Mouse (Mus musculus) heart, postnatal 10 days (tissue): ENCODE data around the gene Icam2. TPM values are rescaled to one million over a fixed set of nuclear protein-coding genes. Genes with fewer than 3 reads are reported as not detected.
A peak's percentile ranks its signal among the peaks of the same experiment; 100 is the strongest.

Experiments used
- DNase-seq, 2 experiments: peaks; one replicate each; pipeline ENCODE4 v3.0.0; 2021
- intact Hi-C: fragments of 180-260 bp; cut with DNase I; formaldehyde crosslinking; loops from one replicate; pipeline ENCODE4 v1.15.1; 2025
- total RNA-seq, 2 experiments: library from RNA; stranded (reverse); gene quantifications; 2 replicates each; pipeline ENCODE4 v1.2.3; 2021

Icam2 gene
- total RNA-seq, 2 experiments from 2014 or later: 57.1 to 67.0 TPM

DNA sequence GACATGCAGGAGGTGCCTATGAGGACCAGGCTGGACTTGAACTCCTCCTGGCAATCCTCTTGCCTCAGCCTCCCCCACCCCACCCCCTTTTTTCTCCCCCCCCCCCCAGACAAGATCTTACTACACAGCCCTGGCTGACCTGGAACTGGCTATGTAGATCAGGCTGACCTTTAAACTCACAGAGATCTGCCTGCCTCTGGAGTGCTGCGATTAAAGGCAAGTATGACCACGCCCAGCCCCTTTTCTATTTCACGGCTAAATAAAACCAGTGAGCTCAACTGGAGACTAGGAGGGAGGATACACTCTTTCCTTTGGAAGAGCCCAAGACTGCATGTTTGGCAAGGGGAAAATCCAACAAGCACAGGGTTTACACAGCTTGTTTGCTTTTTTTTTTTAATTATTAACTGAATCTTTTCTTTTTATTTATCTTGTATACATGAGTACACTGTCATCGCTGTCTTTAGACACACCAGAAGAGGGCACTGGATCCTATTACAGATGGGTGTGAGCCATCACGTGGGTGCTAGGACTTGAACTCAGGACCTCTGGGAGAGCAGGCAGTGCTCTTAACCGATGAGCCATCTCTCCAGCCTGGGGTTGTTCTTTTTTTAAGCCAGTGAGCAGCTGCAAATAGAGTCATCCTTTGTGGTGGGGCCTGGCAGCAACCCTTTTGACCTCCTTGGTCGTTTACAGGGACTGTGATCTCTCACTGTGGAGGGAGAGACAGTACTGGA is 4.9 kb upstream of the Icam2 start:
- DNase-seq: no peak
- intact Hi-C loops: loop anchor here (1.0 kb wide), 2 partner anchors 63 to 90 kb away; no protein-coding TSS in a partner anchor

- DNase-seq: peak; percentile 85
Measured at GRCm38 (mm10) chr11:106391546-106392188, 3.8 kb upstream of the Icam2 start.

GRCm38 (mm10) chr11:106390757-106391156 is 2.9 kb upstream of the Icam2 start:
- intact Hi-C loops: no loop called here
- DNase-seq: no peak

More at GRCm38 (mm10) chr11:106391546-106392188, 3.8 kb upstream of the Icam2 start:
- intact Hi-C loops: loop anchor here (1.0 kb wide), 2 partner anchors 62 to 89 kb away; no protein-coding TSS in a partner anchor

DNA sequence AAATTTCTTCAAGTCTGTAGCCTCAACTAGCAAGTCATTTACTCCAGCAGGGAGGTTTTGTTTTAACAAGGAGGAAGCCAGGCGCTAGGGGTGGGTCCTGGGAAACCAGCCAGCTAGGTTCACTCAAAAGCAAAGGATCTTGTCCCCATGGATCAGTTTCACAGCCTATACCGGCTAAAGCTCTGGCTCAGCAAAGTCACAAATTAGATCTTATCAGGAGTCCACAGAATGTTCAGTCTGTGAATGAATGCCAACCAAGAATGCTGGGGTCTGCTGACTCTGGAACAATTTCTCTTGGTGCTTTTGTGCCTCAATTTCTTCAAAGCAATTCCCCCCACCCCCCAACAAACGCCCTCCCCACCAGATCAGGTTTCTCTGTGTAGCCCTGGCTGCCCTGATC is 1.7 kb upstream of the Icam2 start:
- intact Hi-C loops: no loop called here
- DNase-seq: no peak

DNA sequence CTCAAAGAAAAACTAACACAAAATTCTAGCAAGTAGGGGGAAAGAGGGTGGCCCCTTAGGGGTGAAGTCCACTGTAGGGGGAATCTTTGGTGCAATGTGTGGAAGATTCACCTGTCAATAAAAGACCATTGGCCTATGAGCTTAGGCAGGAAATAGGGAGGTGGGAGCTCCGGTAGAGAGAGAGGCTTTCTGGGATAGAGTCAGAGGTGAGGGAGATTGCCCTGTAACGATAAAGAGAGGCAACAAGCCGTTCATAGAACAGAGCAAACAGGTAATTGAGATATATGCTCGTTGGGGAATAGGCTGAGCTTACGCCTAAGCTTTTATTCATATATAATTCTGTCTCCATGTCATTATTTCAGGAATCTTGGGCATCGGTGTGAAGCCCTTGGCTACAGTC is 855 bp downstream of the Icam2 start:
- intact Hi-C loops: no loop called here
- DNase-seq: no peak

GRCm38 (mm10) chr11:106386409-106386808 is 1.5 kb downstream of the Icam2 start:
- intact Hi-C loops: no loop called here
- DNase-seq: no peak

DNA sequence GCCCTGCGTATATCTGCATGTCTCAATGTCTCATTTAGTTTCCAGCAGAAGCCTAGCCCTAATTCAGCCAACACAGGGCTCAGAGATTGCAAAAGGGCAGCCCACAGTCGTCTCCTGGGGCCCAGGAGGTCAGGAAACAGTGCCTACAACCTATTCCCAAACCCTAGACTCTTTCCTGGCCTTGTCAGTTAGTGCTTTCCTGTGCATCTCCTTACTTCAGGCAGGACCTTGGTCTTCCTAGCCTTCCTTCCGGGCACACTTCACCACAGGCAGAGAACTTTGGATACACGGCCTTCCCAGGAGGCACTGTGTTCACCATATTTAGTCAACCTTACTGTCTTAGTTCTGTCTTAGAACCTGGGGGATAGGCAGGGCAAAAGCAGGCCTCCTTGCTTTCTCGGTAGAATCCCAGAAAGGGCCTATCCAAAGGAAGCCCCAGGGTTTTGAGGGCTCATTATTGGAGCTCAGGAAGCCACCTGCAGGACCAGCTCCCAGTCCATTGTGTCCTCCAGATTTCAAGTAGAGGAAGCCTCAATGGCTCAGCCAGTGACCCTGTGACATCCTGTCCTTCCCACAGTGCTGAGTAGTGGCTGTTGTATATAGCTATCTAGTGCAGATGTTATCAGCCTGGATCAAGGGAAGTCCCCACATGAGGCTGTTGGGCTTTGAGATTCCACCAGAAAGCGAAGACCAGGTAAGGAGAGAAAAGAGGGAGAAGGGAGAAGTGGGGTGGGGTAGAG is 4.7 kb downstream of the Icam2 start:
- intact Hi-C loops: no loop called here
- DNase-seq: no peak

- peak; percentile 54 to 69 for DNase-seq
- intact Hi-C loops: no loop called here
Measured at GRCm38 (mm10) chr11:106382424-106382823, 5.5 kb downstream of the Icam2 start.

- intact Hi-C loops: no loop called here
- DNase-seq: peak in 1 of 2 experiments; percentile 57
Measured at GRCm38 (mm10) chr11:106381883-106382282, 6.0 kb downstream of the Icam2 start.

DNA sequence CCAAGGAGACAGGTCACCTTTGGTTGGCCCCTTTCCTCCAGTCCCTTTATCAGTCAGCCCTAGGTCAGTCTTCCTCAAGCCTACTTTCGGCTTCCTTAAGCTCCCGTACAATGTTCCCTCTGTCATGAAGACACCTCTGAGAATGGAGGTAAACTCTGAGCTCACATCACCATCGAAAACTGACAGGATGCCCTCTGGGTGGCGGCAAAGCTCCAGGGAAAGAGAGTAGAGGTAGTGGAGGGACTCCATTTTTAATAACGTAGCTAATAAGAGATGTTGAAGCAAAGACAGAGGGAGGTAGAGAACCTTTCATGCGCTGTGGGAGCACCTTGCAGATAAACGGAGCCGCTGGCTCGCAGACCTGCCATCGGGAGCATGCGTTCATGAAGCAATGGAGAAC is 6.9 kb downstream of the Icam2 start:
- intact Hi-C loops: no loop called here
- DNase-seq: no peak

DNA sequence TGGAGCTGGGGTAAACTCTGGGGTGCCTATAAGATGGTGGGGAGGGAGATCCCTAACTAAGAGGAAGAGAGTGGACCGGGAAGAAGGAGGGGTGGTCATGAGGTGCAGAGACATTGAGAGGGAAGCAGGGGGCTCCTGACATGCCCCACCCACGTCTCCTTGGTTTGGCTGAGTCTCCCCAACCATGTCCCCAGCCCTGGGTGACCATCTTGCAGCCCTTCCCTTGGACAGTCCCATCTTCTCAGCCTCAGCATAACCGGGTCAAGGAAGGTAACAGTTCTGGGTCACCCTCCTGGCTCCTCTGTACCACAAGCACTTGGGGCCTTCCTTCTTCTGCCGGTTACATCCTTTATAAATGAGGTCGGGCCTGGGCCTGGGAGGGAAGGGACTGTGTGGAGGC is 12.9 kb downstream of the Icam2 start:
- no peak for DNase-seq
- intact Hi-C loops: no loop called here

DNA sequence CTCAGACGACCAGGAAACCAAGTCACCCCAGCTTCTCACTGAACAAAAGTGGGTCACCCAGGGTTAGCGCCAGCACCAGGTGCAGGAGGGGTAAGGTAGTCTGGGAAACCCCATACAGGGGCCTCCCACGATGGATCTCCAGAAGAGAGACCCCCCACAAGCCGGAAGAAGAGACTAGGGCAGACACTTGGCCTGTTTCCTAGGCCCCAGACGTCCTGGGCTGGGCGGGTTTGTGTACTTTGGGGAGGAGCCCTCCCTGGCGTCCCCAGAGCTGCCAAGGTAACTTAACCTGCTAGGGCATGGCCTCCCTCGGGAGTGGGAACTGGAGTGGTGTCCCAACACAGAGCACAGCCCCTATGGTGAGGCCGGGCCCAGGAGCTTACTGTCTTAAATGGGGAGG is 13.3 kb downstream of the Icam2 start:
- DNase-seq: no peak
- intact Hi-C loops: no loop called here

GRCm38 (mm10) chr11:106373998-106374397 is 13.9 kb downstream of the Icam2 start:
- intact Hi-C loops: no loop called here
- no peak for DNase-seq

- DNase-seq: peak; percentile 88 to 95
- intact Hi-C loops: loop anchor here (1.0 kb wide), 1 partner anchor 64 kb away; no protein-coding TSS in a partner anchor
Measured at GRCm38 (mm10) chr11:106366316-106366715, 21.6 kb downstream of the Icam2 start.

DNA sequence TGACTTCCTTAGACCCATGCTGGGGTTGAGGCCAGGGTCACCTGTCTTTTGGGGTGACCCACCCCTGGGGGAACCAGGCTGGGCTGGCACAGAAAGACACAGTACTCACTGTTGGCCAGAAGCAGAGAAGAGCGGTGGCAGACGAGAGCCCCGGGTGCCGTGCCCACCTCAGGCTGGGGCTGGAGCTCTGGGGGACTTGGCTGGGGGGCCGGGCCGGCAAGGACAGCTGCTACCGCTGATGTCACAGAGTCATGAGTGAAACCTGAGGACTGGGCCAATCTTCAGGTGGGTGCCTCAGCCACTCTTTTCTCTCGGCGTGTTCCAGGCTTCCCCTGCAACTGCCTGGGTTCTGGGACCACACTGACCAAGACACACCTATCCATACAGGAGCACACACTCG is 22.5 kb downstream of the Icam2 start, which contains the start of gene Prr29:
Gene Prr29 (plus strand): TSS at position 107 of the 400 bp plus-strand sequence.
- DNase-seq: no peak
- intact Hi-C loops: loop anchor here (2.0 kb wide), 1 partner anchor 39 kb away; no protein-coding TSS in a partner anchor

DNA sequence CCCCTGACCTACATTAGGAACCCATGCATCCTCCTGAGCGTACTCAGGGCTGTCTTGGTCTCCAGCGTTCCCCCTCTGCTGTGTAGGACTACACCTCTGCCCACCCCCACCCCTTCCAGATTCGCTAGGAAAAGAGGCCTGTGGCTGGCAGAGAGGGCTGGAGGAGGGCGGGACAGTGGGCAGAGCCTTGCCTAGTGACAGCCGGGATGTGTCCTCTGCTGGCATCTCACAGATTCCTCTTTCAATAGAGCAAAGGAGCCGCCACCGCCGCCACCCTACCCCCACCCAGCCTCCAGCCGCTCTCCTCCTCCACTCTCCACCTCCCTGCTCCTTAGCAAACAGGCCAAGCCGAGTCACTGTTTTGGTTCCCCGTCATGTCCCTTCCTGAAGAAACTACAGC is 23.2 kb downstream of the Icam2 start:
- peak; percentile 58 to 59 for DNase-seq
- intact Hi-C loops: loop anchor here (2.0 kb wide), 1 partner anchor 38 kb away; no protein-coding TSS in a partner anchor

DNA sequence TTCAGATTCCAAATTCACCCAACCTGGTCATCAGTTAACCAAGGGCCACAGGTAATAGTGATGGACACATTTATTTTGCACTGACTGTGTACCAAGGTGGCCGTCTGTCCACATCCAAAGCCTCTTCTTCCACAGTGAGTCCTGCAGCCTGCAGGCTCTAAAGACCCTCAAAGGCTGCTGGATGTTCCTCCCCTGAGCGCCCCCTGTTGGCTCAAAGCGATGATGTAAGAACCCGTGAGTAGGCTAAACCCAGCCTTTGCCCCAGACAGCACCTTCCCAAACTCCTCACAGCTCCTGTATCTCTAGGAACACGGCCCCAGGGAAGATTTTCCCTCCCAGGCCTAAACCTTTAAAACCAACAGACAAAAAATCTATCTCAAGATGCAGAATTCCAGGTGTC is 28.5 kb downstream of the Icam2 start:
- no peak for DNase-seq
- intact Hi-C loops: no loop called here

DNA sequence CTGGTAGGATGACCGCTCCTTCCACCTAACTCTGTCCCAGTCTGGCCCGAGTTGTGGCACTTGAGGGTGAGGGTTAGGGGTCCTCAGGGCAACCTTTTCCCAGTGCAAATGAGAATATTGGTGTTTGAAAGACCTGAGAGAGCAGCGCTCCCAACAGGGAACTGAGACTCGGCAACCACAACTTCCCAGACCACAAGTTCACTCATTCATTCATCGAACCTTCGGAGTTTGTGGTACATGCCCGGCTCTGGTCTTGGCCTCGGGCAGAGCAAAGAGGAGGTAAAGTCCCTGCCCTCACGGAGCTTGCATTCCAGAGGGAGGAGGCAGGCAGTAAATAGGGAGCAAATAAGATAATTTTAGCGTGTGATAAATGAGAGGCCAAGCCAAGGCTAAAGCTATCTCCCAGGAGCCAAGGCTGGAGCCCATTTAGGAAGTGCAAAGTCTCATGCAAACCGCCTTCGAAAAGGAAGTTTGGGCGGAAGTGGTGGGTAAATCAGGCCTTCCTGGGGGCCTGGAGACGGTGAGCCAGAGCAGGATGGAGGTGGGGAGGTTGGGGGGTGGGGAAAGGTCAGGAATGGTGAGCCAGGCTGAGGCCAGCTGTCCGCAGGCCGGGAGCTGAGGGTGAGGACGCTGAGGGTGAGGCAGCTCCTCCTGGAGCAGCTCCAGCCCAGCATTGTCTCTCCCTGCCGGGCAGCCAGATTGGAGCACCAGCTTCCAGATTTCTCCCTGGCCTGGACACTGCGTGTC is 32.3 kb downstream of the Icam2 start:
- intact Hi-C loops: no loop called here

DNA sequence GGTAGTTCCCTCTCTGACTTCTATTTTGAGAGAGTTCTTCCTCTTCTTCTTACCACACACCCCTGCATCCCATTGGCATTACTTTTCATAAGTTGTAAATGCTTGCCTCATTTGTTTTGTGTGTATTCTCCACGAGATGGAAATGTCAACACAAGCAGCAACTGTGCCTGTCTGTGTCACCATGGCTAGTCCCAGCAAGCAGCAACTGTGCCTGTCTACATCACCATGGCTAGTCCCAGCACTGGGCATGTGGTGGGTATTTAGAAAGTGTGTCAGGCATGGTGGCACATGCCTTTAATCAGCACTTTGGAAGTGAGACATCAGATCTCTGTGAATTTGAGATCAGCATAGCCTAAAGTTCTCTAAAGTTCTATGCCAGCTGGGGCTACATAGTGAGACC is 33.7 kb downstream of the Icam2 start:
- DNase-seq: no peak
- intact Hi-C loops: no loop called here

More for the DNA sequence above, 32.3 kb downstream of the Icam2 start:
- peak in 1 of 2 experiments; percentile 27 for DNase-seq

DNA sequence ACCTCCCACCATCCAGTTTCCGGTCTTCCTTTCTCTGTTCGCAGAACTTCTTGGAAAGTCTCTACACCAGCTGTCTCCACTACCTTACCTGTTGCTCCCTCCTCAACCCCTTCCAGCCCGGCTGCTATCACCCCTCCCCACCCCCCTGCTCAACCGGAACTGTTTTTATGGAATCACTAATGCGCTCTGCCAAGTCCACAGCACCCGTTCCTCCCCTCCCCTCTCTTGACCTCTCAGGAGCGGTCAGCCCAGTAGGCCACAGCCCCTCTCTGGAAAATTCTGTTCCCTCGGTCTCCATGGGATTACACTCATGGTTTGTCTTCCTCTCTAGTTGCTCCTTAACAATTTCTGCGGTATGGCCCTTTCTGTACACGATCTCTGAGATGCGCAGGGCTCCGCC is 34.7 kb downstream of the Icam2 start, which contains the start of gene Scn4a:
Gene Scn4a (minus strand): TSS at position 101 of the 400 bp plus-strand sequence.
- intact Hi-C loops: no loop called here
- no peak for DNase-seq
